Mouse (Mus musculus) gastrocnemius, adult 2 months (tissue): ENCODE data around the gene Rxrb. TPM values are rescaled to one million over a fixed set of nuclear protein-coding genes. Genes with fewer than 3 reads are reported as not detected.

Experiments
- DNase-seq: peaks from one replicate; pipeline ENCODE4 v3.0.0; 2022
- H3K27ac ChIP-seq: fragments of 200-600 bp; 2 replicates; pipeline ENCODE4 v1.8.1; 2022; ENCODE audit warnings: mild to moderate bottlenecking
- H3K4me3 ChIP-seq: fragments of 200-600 bp; 2 replicates; pipeline ENCODE4 v1.8.1; 2022; ENCODE audit warnings: mild to moderate bottlenecking, moderate library complexity
- CTCF ChIP-seq: fragments of 200-600 bp; IDR thresholded peaks from 2 replicates; pipeline ENCODE4 v1.8.1; 2022; ENCODE audit warnings: antibody characterized with exemption, mild to moderate bottlenecking, moderate library complexity
- intact Hi-C: fragments of 180-260 bp; cut with DNase I; formaldehyde crosslinking; loops from one replicate; pipeline ENCODE4 v1.15.1; 2025
- total RNA-seq, 2 experiments: library from RNA; stranded (reverse); gene quantifications; 2 replicates each; pipeline ENCODE4 v1.2.3; 2021

Rxrb gene
- total RNA-seq, 2 experiments from 2014 or later, result 40.5 to 41.7 TPM

GRCm38 (mm10) chr17:34006570-34006969 is 25.0 kb upstream of the Rxrb start:
- Histone ChIP-seq H3K27ac (no peak overlapping the region), H3K4me3 (no peak overlapping the region)
- no peak for TF ChIP-seq CTCF
- no peak for DNase-seq
- intact Hi-C loops, result loop anchor here (5.0 kb wide), 1 partner anchor 1286 kb away; no protein-coding TSS in a partner anchor

- Histone ChIP-seq H3K4me3 (no peak overlapping the region), H3K27ac (no peak overlapping the region)
- TF ChIP-seq CTCF, result no peak
- intact Hi-C loops, result no loop called here
- DNase-seq, result no peak
These were observed 21.5 kb upstream of the Rxrb start for GRCm38 (mm10) chr17:34010156-34010555.

DNA sequence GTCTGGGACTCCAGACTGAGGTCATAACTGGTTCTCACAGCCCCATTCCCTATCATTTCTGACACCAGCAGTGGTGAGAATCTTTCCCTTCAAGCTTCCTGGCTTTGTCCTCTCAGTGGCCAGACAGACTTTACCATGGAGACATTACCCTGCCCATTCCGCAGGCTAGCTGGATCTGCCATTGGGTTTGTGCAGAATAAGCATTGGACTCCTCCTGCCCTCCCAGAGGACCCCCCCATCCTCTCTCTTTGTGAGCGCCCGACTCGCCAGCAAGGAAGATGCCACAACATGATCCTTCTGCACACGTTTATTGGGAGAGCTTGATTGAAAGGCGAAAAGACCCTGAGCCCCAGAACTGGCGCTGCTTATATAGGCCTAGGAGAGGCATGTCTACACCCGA is 18.2 kb upstream of the Rxrb start:
- no peak for DNase-seq
- Histone ChIP-seq H3K27ac (no peak overlapping the region), H3K4me3 (no peak overlapping the region)
- TF ChIP-seq CTCF, result no peak
- intact Hi-C loops, result no loop called here

DNA sequence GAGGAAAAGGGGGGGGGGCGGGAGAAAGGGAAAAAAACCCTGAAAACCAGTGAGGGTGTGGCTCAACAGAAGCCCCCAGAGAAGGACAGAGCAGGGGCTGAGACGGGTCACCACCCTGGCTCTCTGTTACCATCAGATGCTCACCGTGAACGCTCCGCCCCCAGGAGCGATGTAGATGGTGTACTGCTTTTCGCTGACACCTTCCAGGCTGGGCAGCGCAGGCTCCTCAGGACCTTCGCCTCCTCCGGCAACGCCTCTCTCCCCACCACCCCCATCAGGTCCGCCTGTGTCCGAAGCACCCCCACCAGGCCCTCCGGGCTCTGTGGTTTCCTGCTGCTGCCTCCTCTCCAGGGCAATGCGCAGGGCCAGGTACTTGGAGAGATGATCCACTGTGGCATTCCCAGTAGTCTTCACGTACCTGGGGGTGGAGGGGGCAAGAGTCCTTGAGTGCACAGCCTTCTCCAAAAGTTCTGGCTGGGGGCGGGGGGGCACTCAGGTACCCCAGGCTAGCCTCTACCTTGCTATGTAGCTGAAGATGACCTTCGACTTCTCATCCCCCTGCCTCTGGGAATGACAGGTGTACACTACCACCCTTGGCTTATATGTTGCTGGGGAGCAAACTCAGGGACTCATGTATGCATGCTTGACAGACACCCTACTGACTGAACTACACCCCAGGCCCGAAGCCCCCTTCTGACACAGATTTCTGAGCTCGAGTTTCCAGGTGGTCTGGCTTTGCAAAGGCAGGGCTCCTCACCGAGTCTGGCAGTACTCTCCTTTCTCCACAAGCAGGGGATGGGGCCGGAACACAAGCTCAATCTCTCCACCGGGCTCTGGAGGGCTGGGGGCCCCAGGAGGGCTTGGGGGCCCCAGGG is 9.8 kb upstream of the Rxrb start:
- intact Hi-C loops, result loop anchor here (5.0 kb wide), 1 partner anchor 64 kb away; the partner anchor contains the start of genes Rps18 and Vps52
- Histone ChIP-seq H3K27ac (no peak overlapping the region), H3K4me3 (no peak overlapping the region)
- TF ChIP-seq CTCF, result no peak
- peak; percentile 26 for DNase-seq

GRCm38 (mm10) chr17:34022414-34022783 is 9.2 kb upstream of the Rxrb start:
- H3K4me3 ChIP-seq, result no peak overlapping the region
- no peak overlapping the region for H3K27ac ChIP-seq
- TF ChIP-seq CTCF, result no peak
- peak; percentile 31 for DNase-seq
- intact Hi-C loops, result loop anchor here (5.0 kb wide), 1 partner anchor 65 kb away; the partner anchor contains the start of genes Rps18 and Vps52

DNA sequence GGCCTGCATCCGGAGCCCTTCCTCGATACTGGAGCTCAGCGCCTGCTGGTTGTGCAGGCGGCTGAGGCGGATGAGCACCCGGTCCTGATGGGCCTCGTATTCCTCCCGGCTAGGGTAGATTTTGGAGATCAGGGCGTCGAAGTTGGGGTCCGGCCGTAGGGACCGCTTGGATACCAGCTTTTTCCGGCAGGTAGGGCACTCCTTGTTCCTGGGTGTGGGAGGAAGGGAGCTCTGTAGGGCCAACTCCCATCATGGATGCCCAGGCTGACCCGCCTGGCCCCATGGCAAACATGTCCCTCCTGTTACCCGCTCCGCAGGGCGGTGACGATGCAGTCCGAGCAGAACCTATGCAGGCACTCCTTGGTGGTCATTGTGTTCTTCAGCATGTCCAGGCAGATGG is 8.6 kb upstream of the Rxrb start:
- intact Hi-C loops, result loop anchor here (5.0 kb wide), 1 partner anchor 66 kb away; the partner anchor contains the start of genes Rps18 and Vps52
- no peak for TF ChIP-seq CTCF
- H3K27ac ChIP-seq, result no peak overlapping the region
- H3K4me3 ChIP-seq, result no peak overlapping the region
- no peak for DNase-seq

GRCm38 (mm10) chr17:34023678-34024077 is 7.9 kb upstream of the Rxrb start:
- DNase-seq, result no peak
- intact Hi-C loops, result loop anchor here (5.0 kb wide), 1 partner anchor 66 kb away; the partner anchor contains the start of genes Rps18 and Vps52
- H3K27ac ChIP-seq, result peak overlapping the region; percentile 98
- TF ChIP-seq CTCF, result no peak
- peak overlapping the region; percentile 93 for H3K4me3 ChIP-seq

GRCm38 (mm10) chr17:34024317-34024821 is 7.2 kb upstream of the Rxrb start, which contains the start of gene Ring1:
Ring1 (minus strand) TSS chr17:34024680.
- no peak for TF ChIP-seq CTCF
- intact Hi-C loops, result loop anchor here (5.0 kb wide), 1 partner anchor 67 kb away; the partner anchor contains the start of genes Rps18 and Vps52
- peak within 1 kb of the TSS; percentile 93 for H3K4me3 ChIP-seq
- peak within 1 kb of the TSS; percentile 98 for H3K27ac ChIP-seq
- peak; percentile 93 for DNase-seq

- peak; percentile 26 for DNase-seq
- intact Hi-C loops, result loop anchor here (5.0 kb wide), 1 partner anchor 68 kb away; the partner anchor contains the start of genes Rps18 and Vps52
- Histone ChIP-seq H3K4me3 (peak overlapping the region; percentile 93), H3K27ac (peak overlapping the region; percentile 98)
- no peak for TF ChIP-seq CTCF
These were observed 6.5 kb upstream of the Rxrb start for GRCm38 (mm10) chr17:34024861-34025755.

GRCm38 (mm10) chr17:34025756-34026151 is 5.9 kb upstream of the Rxrb start:
- no peak for DNase-seq
- intact Hi-C loops, result no loop called here
- H3K4me3 ChIP-seq, result peak overlapping the region; percentile 93
- no peak for TF ChIP-seq CTCF
- no peak overlapping the region for H3K27ac ChIP-seq

- Histone ChIP-seq H3K4me3 (0 out of 2 replicates have a peak overlapping the region, but pooled peaks have one; percentile 93), H3K27ac (no peak overlapping the region)
- DNase-seq, result no peak
- intact Hi-C loops, result no loop called here
- no peak for TF ChIP-seq CTCF
These were observed 5.4 kb upstream of the Rxrb start for GRCm38 (mm10) chr17:34026221-34026620.

GRCm38 (mm10) chr17:34026917-34027655 is 4.5 kb upstream of the Rxrb start:
- peak overlapping the region; percentile 94 for H3K27ac ChIP-seq
- intact Hi-C loops, result no loop called here
- DNase-seq, result no peak
- peak overlapping the region; percentile 94 for H3K4me3 ChIP-seq
- no peak for TF ChIP-seq CTCF
